Mouse (Mus musculus) lung, adult 2 months (tissue): ENCODE results near the gene Agfg2.
A peak's percentile ranks its signal among the peaks of the same experiment; 100 is the strongest.

Experiments used
- CTCF ChIP-seq: fragments of 200-500 bp; IDR thresholded peaks from 2 replicates; pipeline ENCODE4 v1.5.1; 2011; ENCODE audit warnings: mild to moderate bottlenecking, low read length, control low read depth; ENCODE audit not compliant: insufficient read depth
- POLR2A ChIP-seq: fragments of 200-500 bp; IDR thresholded peaks from 2 replicates; pipeline ENCODE4 v1.6.1; 2011; ENCODE audit warnings: low read depth, mild to moderate bottlenecking, control low read depth, low read length, borderline replicate concordance; ENCODE audit errors: extremely low read depth

GRCm38 (mm10) chr5:137656977-137657376, 27.5 kb downstream of the Agfg2 start:
- TF ChIP-seq POLR2A = no peak
- peak; percentile 87 for TF ChIP-seq CTCF
